Mouse (Mus musculus): ENCODE measurements around the gene Gm42742.

The Gm42742 gene

GRCm38 (mm10) chr7:127020491-127020890, 406 bp downstream of the Gm42742 start:
- in situ Hi-C loops (cut with MboI, MseI) = loop anchor here (5.0 to 25.0 kb wide), 2 partner anchors 72 to 833 kb away; partner anchors contain the start of gene AI467606

DNA sequence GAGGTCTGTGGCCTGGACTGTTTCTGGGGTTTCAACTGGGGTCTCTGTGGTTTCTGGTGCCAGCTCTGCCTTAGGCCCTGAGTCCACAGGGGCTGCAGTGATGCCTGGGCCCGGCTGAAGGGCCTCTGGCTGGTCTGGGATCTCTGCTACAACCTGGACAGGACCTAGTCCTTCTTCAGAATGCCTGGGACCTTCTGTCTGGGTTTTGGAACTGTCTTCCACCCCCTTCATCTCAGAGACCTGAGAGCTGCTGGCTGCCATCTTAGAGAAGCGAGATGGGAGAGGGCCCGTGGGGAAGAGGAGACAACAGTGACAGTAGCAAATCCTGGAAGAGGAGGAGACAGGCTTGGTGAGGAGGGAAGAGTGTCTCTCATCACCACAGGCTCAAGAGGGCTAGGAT, 866 bp downstream of the Gm42742 start:
- in situ Hi-C loops (cut with MboI, MseI) = loop anchor here (5.0 to 25.0 kb wide), 2 partner anchors 72 to 833 kb away; partner anchors contain the start of gene AI467606

- in situ Hi-C loops (cut with MboI, MseI) = loop anchor here (25.0 kb wide), 1 partner anchor 832 kb away; no protein-coding TSS in a partner anchor
These were observed 1.5 kb downstream of the Gm42742 start for GRCm38 (mm10) chr7:127019306-127019960.

- in situ Hi-C loops (cut with MboI, MseI) = loop anchor here (25.0 kb wide), 1 partner anchor 831 kb away; no protein-coding TSS in a partner anchor
These were observed 2.2 kb downstream of the Gm42742 start for GRCm38 (mm10) chr7:127018416-127019305.

GRCm38 (mm10) chr7:127017950-127018345, 2.9 kb downstream of the Gm42742 start:
- in situ Hi-C loops (cut with MboI, MseI) = loop anchor here (25.0 kb wide), 1 partner anchor 831 kb away; no protein-coding TSS in a partner anchor

- in situ Hi-C loops (cut with MboI, MseI) = loop anchor here (25.0 kb wide), 1 partner anchor 830 kb away; no protein-coding TSS in a partner anchor
These were observed 3.6 kb downstream of the Gm42742 start, which contains the start of gene Pagr1a for GRCm38 (mm10) chr7:127016971-127017949. TSS of gene Pagr1a (minus strand) at chr7:127017352.

DNA sequence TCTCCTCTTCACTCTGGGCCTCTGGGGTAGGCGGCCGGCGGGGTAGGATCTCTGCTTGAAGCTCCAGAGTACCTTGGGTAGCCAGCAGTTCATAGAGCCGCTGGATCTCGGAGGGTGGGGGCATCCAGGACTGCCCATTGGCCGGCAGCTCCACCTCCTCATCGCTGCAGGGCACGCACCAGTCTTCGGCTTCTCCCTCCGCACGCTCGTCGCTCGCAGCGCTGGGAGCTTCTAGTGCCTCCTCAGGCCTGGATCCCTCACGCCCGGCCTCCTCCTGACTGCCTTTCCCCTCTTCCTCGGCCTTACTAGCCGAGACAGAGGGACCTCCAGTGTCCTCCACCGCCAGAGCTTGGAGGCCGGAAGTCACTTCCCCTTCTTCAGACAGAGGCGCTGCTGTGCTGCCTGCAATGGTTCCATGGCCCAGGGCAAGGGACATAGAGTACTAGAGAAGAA, 4.4 kb downstream of the Gm42742 start:
- in situ Hi-C loops (cut with MboI, MseI) = loop anchor here (25.0 kb wide), 1 partner anchor 829 kb away; no protein-coding TSS in a partner anchor

- in situ Hi-C loops (cut with MboI, MseI) = loop anchor here (25.0 kb wide), 1 partner anchor 829 kb away; no protein-coding TSS in a partner anchor
These were observed 4.6 kb downstream of the Gm42742 start, which contains the start of gene Pagr1b for GRCm38 (mm10) chr7:127016481-127016485. TSS of gene Pagr1b (minus strand) at chr7:127016484.

- in situ Hi-C loops (cut with MboI, MseI) = loop anchor here (25.0 kb wide), 1 partner anchor 829 kb away; no protein-coding TSS in a partner anchor
These were observed 4.8 kb downstream of the Gm42742 start for GRCm38 (mm10) chr7:127016081-127016480.

DNA sequence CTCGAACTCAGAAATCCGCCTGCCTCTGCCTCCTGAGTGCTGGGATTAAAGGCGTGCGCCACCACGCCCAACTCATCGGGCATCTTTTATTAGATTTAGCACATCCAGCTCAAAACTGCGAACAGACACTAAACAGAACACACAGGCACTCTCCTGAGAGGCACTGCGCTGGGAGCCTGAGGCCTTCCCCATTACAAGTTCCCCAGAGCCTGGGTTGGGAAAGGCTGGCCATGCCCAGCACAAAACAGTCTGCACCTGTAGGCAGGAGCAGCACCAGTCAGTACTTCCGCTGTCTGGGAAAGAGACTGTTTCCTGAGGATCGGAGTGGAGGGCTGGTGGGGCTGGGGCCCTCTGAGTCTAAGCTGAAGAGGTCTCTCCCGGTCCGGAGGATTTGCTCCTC, 5.9 kb downstream of the Gm42742 start:
- in situ Hi-C loops (cut with MboI, MseI) = loop anchor here (25.0 kb wide), 1 partner anchor 828 kb away; no protein-coding TSS in a partner anchor

DNA sequence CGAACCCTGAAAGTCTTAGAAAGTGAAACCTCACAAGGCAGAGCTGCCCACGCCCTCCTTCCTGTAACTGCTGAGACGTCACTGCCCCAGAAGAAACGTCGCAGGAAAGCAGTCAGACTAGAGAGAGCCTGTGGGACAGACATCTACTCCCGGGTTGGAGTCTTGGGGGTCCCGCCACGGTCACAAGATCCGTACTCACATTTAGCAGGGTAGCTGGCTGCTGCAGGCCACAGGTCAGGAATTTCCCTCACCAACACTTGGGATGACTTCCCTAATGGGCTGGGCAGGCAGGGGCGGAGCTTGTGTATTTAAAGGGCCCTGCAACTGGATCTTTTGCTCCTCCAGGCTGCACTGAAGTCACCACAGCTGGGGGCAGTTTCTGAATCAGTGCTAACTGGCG, 6.6 kb downstream of the Gm42742 start, which contains the start of gene Mvp:
TSS of gene Mvp (minus strand) at position 302 of the 400 bp plus-strand sequence.
- in situ Hi-C loops (cut with MboI, MseI) = loop anchor here (25.0 kb wide), 1 partner anchor 827 kb away; no protein-coding TSS in a partner anchor

DNA sequence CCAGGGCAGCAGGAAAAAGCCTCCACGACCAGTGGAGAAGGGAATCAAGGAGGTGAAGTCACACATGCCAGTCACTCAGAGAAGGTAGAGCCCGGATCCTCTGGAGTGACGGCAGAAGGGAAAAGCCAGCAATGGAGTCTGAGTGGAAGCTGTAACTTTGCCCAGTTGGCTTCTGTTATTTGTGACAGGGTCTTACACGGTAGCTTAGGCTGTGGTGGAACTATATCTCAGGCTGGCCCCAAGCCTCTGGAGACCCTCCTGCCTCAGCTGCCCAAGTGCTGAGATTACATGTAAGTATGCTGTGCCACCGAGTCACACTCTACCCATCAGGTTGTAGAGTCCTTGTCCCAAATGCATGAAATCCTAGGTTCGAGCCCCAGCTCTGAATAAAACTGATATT, 7.5 kb downstream of the Gm42742 start:
- in situ Hi-C loops (cut with MboI, MseI) = loop anchor here (25.0 kb wide), 1 partner anchor 826 kb away; no protein-coding TSS in a partner anchor

- in situ Hi-C loops (cut with MboI, MseI) = loop anchor here (25.0 kb wide), 1 partner anchor 826 kb away; no protein-coding TSS in a partner anchor
These were observed 8.1 kb downstream of the Gm42742 start for GRCm38 (mm10) chr7:127012845-127013244.

- in situ Hi-C loops (cut with MboI, MseI) = loop anchor here (25.0 kb wide), 1 partner anchor 825 kb away; no protein-coding TSS in a partner anchor
These were observed 8.5 kb downstream of the Gm42742 start for GRCm38 (mm10) chr7:127012374-127012773.

- in situ Hi-C loops (cut with MboI, MseI) = loop anchor here (25.0 kb wide), 1 partner anchor 824 kb away; no protein-coding TSS in a partner anchor
These were observed 9.2 kb downstream of the Gm42742 start for GRCm38 (mm10) chr7:127011717-127012116.

- in situ Hi-C loops (cut with MboI, MseI) = loop anchor here (25.0 kb wide), 1 partner anchor 824 kb away; no protein-coding TSS in a partner anchor
These were observed 9.8 kb downstream of the Gm42742 start for GRCm38 (mm10) chr7:127011051-127011450.

DNA sequence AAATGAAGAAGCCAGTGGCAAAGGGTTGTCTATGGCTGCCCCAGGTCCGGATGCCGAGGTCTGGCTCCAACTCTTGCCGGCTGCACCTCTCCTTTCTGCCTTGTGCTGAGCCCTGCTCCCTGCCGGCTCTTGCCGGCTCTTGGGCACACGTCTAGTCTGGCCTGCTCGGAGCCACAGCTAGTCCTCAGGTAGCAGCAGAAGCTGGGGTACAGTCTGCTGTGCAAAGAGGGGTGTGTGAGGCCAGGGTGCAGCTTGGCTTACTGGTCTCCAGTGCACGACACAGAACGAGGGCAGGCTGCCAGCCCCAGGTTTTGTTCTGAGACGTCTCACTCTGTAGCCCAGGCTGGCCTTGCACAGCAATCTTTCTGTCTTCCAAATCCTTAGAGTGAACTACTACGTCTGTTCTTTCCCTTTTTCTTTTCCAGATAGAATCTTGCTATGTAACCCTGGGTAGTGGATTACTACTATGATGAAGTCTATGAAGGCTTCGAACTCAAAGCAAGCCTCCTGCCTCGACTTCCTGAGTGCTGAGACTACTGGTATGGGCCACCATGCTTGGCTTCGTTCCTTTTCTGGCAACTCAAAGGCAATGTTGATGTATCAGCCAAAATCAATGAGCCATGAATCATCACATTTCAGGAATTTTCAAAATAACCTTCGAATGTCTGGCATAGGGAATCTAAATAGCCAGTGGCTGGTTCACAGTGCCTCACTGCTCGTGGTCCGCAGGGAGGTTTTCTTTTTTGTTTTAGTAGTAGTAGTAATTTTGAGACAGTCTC, 11.4 kb downstream of the Gm42742 start:
- in situ Hi-C loops (cut with MboI, MseI) = loop anchor here (25.0 kb wide), 1 partner anchor 822 kb away; no protein-coding TSS in a partner anchor

DNA sequence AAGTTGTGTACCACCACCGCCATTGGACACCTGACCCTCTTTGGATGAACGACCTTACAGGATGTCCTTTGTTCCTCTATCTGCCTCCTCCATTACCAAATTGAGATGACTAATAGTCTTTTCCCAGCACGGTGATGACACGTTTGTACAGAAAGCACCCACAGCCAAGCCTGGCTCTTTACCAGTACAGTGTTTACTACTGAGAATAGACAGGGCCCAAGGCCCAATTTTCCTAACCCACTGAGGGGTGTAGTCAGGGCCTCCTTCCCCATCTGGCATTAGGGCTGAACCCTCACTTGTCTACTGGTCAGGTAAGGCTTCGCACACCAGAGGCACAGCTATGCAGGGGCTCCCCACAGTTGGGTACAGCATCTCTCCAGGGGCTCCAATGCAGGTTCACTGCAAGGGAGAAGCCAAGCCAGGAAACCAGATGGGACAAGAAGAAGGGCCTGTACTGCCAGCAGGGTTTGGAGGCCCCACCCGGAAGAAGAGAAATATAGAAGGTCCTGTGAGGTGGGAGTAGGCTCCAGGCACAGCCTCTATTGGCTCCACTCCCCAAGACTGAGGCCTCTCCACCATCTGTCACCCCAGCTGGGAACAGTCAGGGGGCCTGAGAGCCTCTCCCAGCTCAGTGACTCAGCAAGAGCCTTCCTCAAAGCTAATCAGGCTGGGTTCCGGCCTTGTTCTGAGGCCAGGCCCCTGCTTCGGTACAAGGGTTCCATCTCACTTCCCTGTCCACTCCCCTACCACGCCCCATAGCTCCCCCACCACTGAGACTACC, 12.5 kb downstream of the Gm42742 start:
- in situ Hi-C loops (cut with MboI, MseI) = loop anchor here (25.0 kb wide), 1 partner anchor 821 kb away; no protein-coding TSS in a partner anchor
